In the genomic region with DNA sequence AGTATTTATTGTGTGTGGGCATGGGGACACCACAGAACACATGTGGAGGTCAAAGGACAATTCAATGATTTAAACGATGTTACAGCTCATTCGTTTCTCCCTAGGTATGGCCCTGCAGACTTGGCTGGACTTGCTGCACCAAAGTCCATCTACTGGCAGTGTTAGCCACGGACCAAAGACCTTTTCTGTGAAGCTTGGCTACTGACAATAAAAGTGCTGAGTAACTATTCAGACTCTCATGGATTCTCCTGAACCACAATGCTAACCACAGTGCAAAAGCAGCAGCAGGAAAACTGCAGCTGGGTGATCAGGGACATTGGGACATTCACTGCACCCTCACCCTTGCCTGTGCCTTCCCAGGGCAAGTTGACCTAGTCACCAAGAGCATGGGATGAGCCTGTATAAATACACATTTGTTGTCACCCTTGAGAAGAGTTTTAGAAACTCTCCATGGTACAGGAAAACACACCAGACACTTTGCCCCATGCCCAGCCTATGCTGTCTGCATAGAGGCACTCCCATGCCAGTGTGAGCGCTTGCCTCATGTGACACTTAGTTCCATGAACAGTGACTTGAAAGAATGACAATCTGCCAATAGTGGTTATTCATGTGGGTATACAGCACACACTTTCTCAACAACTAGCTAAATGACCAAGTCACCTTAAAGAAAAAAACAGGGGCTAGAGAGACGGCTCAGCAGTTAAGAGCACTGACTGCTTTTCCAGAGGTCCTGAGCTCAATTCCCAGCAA, we compare ENCODE assay signal across 26 mouse cellular contexts.
A peak's percentile ranks its signal among the peaks of the same experiment; 100 is the strongest.
DNase-seq lines count a peak whose midpoint lies in the region.
"Had no signal": no experiment of that assay in that cellular context is flagged by ENCODE, and none has a peak within 500 bp of the region (broad histone marks: within the 10 kb centered on the region; RNA-seq: fewer than 3 reads in every experiment).

No protein-coding gene starts in this region.

- no peaks in the 10 kb centered on the region for H3K27me3 ChIP-seq in heart, embryonic 10.5 days (ENCODE audit: insufficient read depth, poor library complexity, severe bottlenecking)
- H3K27me3 ChIP-seq: embryonic facial prominence, embryonic 13.5 days; hindbrain, embryonic 12.5 days; limb, embryonic 12.5 days; lung, embryonic 15.5 days; midbrain, embryonic 15.5 days; neural tube, embryonic 15.5 days had no signal

- H3K9me3 ChIP-seq in heart, embryonic 10.5 days: no peaks in the 10 kb centered on the region
- H3K9me3 ChIP-seq: embryonic facial prominence, embryonic 13.5 days; hindbrain, embryonic 12.5 days; limb, embryonic 12.5 days; lung, embryonic 15.5 days; midbrain, embryonic 10.5 days; midbrain, embryonic 15.5 days; neural tube, embryonic 15.5 days had no signal

- WGBS in heart, embryonic 10.5 days: 90% methylated on average over 5 of the region's 5 CpGs

- no peaks in the 10 kb centered on the region for H3K4me1 ChIP-seq in heart, embryonic 10.5 days
- H3K4me1 ChIP-seq: hindbrain, embryonic 12.5 days; lung, embryonic 15.5 days; midbrain, embryonic 10.5 days; midbrain, embryonic 15.5 days; neural tube, embryonic 15.5 days had no signal

- no peak overlapping the region for H3K4me3 ChIP-seq in heart, embryonic 10.5 days
- H3K4me3 ChIP-seq: embryonic facial prominence, embryonic 13.5 days; erythroblast, embryonic 14.5 days; hindbrain, embryonic 12.5 days; limb, embryonic 12.5 days; lung, embryonic 15.5 days; midbrain, embryonic 10.5 days; midbrain, embryonic 15.5 days; neural tube, embryonic 15.5 days had no signal

- intact Hi-C loops in heart, postnatal 36 days (cut with DNase I): no loop called here

- peak; percentile 71 for DNase-seq in heart, embryonic 10.5 days (ENCODE audit: low spot score)
- no peak for DNase-seq in heart, postnatal 36 days
- peak; percentile 67 to 79 for DNase-seq in kidney, adult 8-10 months
- no peak for DNase-seq in kidney, postnatal 4 days
- peak; percentile 79 for DNase-seq in Muller cell, postnatal 12 days (ENCODE audit: inconsistent ontology term)
- peak; percentile 62 for DNase-seq in kidney, postnatal 14 days
- DNase-seq in left cerebral cortex, adult 8-10 months (ENCODE audit: low spot score in 2 of 2): no peak
- DNase-seq in right cerebral cortex, adult 2 months (ENCODE audit: low spot score in 2 of 2): no peak
- DNase-seq: adrenal gland, postnatal 25 days; cerebellum, adult 11-12 months; cerebellum, adult 9-11 months; layer of hippocampus, postnatal 36 days; right cerebral cortex, postnatal 4 days; thymus, adult 18-20 months; thymus, postnatal 36 days had no signal

- no peak overlapping the region for H3K27ac ChIP-seq in heart, embryonic 10.5 days
- H3K27ac ChIP-seq: embryonic facial prominence, embryonic 13.5 days; hindbrain, embryonic 12.5 days; hindbrain, postnatal 0 days; limb, embryonic 12.5 days; liver, embryonic 14.5 days; lung, embryonic 15.5 days; midbrain, embryonic 10.5 days; midbrain, embryonic 15.5 days; neural tube, embryonic 15.5 days; stomach, postnatal 0 days had no signal

- no peaks in the 10 kb centered on the region; the same call in 1 of the 2 replicates for H3K36me3 ChIP-seq in heart, embryonic 10.5 days
- H3K36me3 ChIP-seq: hindbrain, embryonic 12.5 days; lung, embryonic 15.5 days; midbrain, embryonic 15.5 days; neural tube, embryonic 15.5 days had no signal

Comparison
In these comparisons a context has a peak if more than half of its experiments do, and no peak if none do; other contexts are left out.
1. DNase-seq: peak in heart, embryonic 10.5 days (single experiment), kidney, adult 8-10 months (2 of 2), Muller cell, postnatal 12 days (single experiment) and kidney, postnatal 14 days (single experiment); none in heart, postnatal 36 days (0 of 2), kidney, postnatal 4 days (0 of 2), left cerebral cortex, adult 8-10 months (0 of 2) and right cerebral cortex, adult 2 months (0 of 2).